7 mouse cellular contexts compared by ENCODE assay signal in genomic region chr8:69974194-69974614, GRCm38 (mm10). TPM values are rescaled to one million over a fixed set of nuclear protein-coding genes. Genes with fewer than 3 reads are reported as not detected.
DNase-seq lines count a peak whose midpoint lies in the region; ATAC-seq lines count a peak whose summit lies in the region.

No protein-coding gene starts in this region.

- peak overlapping the region; percentile 90 for H3K4me2 ChIP-seq in intestine, embryonic 15.5 days (replicated peaks)

- ATAC-seq in intestine, embryonic 15.5 days, result peak; percentile 97

- peak overlapping the region; percentile 97 for H3K9ac ChIP-seq in intestine, embryonic 15.5 days

- DNase-seq in adrenal gland, adult (ENCODE audit: inconsistent age in 2 of 2, low spot score in 1 of 2), result peak; percentile 98 to 100
- DNase-seq in embryo, embryonic 10.5 days (ENCODE audit: low spot score), result peak; percentile 96
- DNase-seq in gastrocnemius, postnatal 25 days, result peak; percentile 97
- peak; percentile 91 to 93 for DNase-seq in left cerebral cortex, postnatal 25 days (ENCODE audit: low spot score in 2 of 2)
- DNase-seq in midbrain, embryonic 10.5 days (ENCODE audit: low spot score), result peak; percentile 97
- DNase-seq in right cerebral cortex, postnatal 4 days, result peak; percentile 84

- H3K4me1 ChIP-seq in intestine, embryonic 15.5 days (replicated peaks), result peaks cover 36% of the 10 kb centered on the region
- H3K4me1 ChIP-seq in midbrain, embryonic 10.5 days, result peaks cover 45% of the 10 kb centered on the region

- intact Hi-C loops in left cerebral cortex, postnatal 25 days (cut with DNase I), result no loop called here

- under 1% methylated on average over 47 of the region's 50 CpGs for WGBS in intestine, embryonic 15.5 days
- WGBS in midbrain, embryonic 10.5 days, result under 1% methylated on average over 50 of the region's 50 CpGs

- H3K27ac ChIP-seq in intestine, embryonic 15.5 days, result peak overlapping the region; percentile 86
- H3K27ac ChIP-seq in midbrain, embryonic 10.5 days (replicated peaks), result peak overlapping the region; percentile 97

- no peaks in the 10 kb centered on the region for H3K9me3 ChIP-seq in intestine, embryonic 15.5 days
- no peaks in the 10 kb centered on the region for H3K9me3 ChIP-seq in midbrain, embryonic 10.5 days (replicated peaks)

- H3K36me3 ChIP-seq in intestine, embryonic 15.5 days, result no peaks in the 10 kb centered on the region
- H3K36me3 ChIP-seq in midbrain, embryonic 10.5 days, result peaks cover 4% of the 10 kb centered on the region; the same call in 1 of the 2 replicates

- peak overlapping the region; percentile 97 for H3K4me3 ChIP-seq in intestine, embryonic 15.5 days (replicated peaks)
- H3K4me3 ChIP-seq in midbrain, embryonic 10.5 days, result peak overlapping the region; percentile 97

- H3K27me3 ChIP-seq in intestine, embryonic 15.5 days (replicated peaks), result no peaks in the 10 kb centered on the region
- H3K27me3 ChIP-seq in midbrain, embryonic 10.5 days (ENCODE audit: low read depth, poor library complexity, severe bottlenecking), result no peaks in the 10 kb centered on the region

RNA-seq across cellular contexts. Expression of gene Gatad2a, which starts 22.0 kb away (rescaled TPM):
- total RNA-seq in gastrocnemius, postnatal 25 days (2021), result 10 to 100 TPM; 25.4 to 26.2 TPM
- polyA plus RNA-seq in intestine, embryonic 15.5 days (2015; fragmentation: Nextera tagmentation; extraction: Ambion mirVana), result 51.2 and 54.7 TPM in 2 replicates
- 10 to 100 TPM; 24.0 to 27.9 TPM for total RNA-seq in left cerebral cortex, postnatal 25 days (2021)
- 48.0 and 48.7 TPM in 2 replicates for polyA plus RNA-seq in midbrain, embryonic 10.5 days (2016; fragmentation: Nextera tagmentation; extraction: Ambion mirVana)

Comparison
In these comparisons a context has a peak if more than half of its experiments do, and no peak if none do; other contexts are left out.
1. Peak in every context shown above with its lines: DNase-seq, ATAC-seq, H3K4me3 ChIP-seq and H3K27ac ChIP-seq.